Mouse (Mus musculus): ENCODE measurements around the gene Gsta3.
"Not testable (repeated sequence)": the region's sequence is repeated elsewhere in the genome, so short reads cannot be mapped to it uniquely, and the experiment has no call there.

Gsta3 gene

DNA sequence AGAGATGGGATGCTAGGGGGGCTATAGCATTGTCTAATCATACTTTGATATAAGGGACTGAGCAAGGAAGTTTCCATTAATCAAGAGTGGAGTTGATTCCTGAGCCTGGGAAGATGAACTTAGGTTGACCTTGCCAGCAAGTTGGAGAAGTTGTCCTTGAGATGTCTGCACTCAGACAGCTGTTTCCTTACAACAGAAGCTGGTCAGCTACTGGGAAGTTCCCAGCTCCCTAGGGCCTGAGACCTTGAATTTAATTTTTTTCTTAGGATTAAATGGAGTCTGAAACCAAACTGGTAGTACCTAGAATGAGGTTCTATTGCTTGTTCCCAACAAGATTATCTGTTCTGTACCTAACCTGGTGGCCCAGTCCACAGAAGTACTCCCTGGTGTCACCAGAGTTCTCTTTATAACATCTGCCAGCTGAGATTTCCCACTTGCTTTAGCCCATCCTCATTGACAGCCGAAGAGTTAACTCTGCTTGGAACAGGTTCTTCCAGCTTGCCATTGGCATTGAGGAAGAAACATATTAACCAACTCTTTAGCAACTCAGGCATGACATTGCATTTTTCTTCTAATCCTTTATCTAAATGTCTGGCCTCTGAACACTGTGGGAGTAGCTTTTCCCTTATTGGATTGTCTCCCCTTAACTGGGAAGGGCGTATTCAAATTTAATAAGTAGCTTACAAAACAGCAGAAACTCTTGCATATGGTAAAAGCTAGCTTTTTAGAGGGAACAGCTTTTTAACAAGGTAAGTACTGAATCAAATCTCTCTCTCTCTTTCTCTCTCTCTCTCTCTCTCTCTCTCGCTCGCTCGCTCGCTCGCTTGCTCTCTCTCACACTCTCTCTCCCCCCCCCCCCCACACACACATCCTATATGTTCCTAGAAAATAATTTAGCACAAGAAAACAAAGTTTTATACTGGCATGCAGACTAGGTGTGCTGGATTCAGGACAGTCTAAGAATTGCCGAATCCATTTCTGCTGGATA, at the start of gene Gsta3:
Gene Gsta3 (plus strand): TSS at position 679 of the 988 bp plus-strand sequence.
- peak; percentile 46 for DNase-seq (ENCODE audit: low read depth)

GRCm38 (mm10) chr1:21206241-21206640, 34.1 kb upstream of the Gsta3 start:
- no peak for DNase-seq (ENCODE audit: low read depth)

DNA sequence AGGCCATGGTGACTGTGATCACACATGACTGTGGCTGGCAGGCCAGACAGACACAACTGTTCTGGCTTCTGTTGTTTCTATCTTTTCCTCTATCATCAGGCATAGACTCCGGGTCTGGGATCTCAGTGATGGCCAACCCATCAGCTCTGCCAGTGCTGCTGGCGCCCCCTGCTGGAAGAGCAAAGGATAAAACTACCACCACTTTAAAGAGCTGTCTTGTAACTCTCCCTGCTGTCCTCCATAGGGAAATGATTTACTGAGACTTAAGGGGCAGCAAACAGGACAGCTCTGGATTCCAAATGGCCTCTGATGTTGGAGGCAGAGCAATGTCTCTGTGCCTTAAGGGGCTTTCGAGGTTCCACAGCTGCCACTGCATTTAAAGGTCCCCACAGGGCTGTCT, 26.9 kb upstream of the Gsta3 start:
- DNase-seq (ENCODE audit: low read depth) = not testable (repeated sequence)

DNA sequence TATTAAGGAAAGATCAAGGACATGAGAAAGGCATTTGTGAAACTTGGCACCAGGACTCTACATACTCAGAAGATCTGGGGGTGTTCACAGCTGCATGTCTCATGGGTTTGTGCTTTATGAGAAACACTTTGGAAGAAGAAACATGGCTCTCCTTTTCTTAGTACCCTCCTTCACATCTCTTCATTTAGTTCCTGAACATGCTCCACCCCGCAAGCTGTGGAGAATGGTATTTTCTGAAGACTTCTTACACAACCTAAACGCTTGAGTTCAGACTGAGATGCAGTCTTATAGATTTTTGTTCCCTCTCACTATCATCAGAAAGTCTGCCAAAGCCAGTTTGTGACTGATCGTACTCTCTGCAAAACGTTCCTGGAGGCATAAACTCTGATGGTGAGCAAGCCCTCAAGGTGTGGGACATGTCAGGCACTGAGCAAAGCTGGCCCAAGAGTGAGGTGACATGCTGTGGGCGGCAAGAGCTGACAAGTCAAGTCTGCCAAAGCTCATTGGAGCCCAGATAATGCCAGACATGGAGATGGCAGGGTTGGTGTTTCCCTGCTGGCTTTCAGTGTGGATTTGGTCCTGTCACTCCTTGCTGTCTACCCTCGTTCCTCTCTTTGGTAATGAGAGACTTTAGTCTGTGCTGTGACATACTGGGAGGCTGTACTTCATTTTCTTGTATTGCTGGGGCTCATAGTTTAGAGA, 26.2 kb upstream of the Gsta3 start:
- DNase-seq (ENCODE audit: low read depth) = not testable (repeated sequence)

GRCm38 (mm10) chr1:21218489-21218919, 21.9 kb upstream of the Gsta3 start, which contains the start of gene Tmem14a:
TSS of gene Tmem14a (plus strand) at chr1:21218575.
- DNase-seq (ENCODE audit: low read depth) = peak; percentile 85

GRCm38 (mm10) chr1:21227756-21228395, 12.5 kb upstream of the Gsta3 start:
- DNase-seq (ENCODE audit: low read depth) = peak; percentile 12

DNA sequence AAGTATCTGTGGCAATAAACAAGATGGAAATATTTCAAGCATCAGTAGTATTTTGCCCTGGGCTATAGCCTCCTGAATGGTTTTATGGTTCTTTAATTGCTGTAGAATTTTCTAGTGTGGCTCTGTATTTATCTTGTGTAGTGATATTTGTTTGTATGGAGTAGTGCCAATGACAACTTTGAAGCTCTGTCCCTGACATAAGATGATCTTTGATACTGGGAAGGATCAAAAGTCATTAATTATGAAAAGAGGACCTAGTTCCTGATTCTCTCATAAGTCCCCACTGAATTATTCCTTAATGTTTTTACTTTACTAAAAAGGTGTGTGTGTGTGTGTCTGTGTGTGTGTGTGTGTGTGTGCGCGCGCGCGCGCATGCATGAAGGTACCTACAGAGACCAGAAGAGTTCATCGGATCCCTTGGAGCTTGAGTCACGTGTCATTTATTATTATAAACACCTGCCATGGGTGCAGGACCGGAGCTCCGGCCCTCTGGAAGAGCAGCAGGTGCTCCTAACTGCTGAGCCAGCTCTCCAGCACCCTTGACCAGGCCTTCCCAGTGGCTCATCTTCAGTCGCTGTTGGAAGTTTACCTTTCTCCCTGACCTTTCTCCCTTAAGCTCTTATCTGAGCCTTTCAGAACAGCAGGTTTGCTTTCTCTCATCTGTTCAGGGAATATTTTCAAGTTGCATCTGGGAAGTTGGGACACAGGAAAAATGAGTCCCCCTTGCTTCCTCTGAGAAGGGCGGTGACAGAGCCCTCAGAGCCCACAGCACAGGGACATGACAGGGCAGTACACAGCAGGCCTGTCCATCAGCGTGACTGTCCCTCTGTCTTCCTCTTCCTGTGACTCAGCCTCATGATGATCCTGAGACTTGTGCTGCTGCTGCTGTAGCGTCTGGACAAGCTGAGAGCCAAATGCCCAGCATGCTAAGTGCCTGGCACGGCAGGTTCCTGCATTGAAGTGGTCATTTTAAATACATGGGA, 11.4 kb upstream of the Gsta3 start:
- DNase-seq (ENCODE audit: low read depth) = not testable (repeated sequence)

GRCm38 (mm10) chr1:21230376-21230775, 10.0 kb upstream of the Gsta3 start:
- DNase-seq (ENCODE audit: low read depth) = no peak

- no peak for DNase-seq (ENCODE audit: low read depth)
These were observed 8.5 kb upstream of the Gsta3 start for GRCm38 (mm10) chr1:21231744-21232464.

- no peak for DNase-seq (ENCODE audit: low read depth)
These were observed 7.9 kb upstream of the Gsta3 start for GRCm38 (mm10) chr1:21232516-21232915.

- DNase-seq (ENCODE audit: low read depth) = no peak
These were observed 5.0 kb upstream of the Gsta3 start for GRCm38 (mm10) chr1:21235359-21235758.

GRCm38 (mm10) chr1:21241096-21241495, 707 bp downstream of the Gsta3 start:
- no peak for DNase-seq (ENCODE audit: low read depth)

DNA sequence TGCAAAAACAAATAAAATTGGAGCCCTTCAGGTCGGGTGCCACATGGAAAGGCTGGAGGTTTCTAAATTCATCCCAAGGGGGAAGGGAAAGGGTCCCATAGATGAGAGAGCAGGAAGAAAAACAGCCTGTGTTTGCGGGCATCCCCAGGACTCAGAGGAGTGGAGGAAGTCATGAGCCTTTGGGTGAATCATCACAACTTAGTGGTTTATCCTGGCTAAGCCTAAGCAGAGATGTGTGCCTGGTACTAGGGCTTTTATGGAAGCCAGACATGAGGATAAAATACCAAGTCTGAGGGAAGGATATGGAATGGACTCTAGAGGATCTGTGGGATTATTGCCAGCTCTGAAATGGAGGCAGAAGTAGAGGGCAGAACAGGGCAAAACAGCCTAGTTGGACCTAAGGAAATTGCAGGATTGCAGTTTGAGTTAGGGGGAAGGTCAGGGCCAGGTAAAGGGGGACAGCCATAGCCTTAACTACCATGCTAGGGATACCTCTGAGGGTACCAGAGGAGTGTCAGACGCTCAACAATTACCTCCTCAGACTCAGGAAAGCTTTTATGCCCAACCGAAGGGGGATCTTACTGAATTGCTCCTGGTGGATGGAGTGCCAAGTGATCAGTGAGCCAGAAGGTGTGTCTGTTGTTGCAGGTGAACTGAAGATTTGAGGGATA, 4.0 kb downstream of the Gsta3 start:
- peak; percentile 4 for DNase-seq (ENCODE audit: low read depth)

DNA sequence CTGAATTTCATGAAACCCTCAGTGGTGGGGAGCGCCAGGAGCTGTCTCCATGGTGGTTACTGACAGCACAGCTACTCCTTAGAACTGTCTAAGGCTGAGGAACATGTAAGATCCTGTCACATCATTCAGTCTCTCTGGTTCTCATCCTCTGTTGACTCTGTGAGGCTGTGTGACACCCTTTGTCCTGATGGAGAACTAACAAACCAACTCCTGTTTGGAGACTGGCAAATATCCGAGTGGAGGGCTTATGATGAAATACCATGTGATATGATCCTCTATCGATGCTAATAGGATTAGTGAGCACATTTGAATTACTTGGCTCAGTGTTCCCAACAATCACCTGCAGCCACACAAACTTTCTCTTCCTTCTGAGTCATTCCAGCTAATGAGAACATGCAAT, 5.7 kb downstream of the Gsta3 start:
- DNase-seq (ENCODE audit: low read depth) = no peak

DNA sequence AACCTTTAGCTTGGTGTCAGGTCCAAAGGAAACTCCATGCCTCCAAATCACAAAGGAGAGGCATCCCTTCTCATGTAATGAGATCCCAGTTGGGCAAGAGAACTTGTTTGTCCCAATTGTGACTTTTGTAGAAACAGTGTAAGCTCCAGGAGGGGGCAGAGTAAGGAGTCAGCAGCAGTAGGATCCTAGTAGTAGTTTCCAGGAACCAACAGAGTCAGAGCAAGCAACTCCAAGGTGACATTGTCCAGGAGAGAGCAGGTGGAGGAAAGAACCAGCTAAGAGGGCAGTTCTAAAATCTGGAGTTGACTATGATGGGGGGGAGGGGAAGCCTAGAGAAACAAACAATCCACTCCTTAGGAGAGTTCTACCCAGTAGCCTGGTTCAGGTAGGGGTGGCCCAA, 7.5 kb downstream of the Gsta3 start:
- DNase-seq (ENCODE audit: low read depth) = no peak

DNA sequence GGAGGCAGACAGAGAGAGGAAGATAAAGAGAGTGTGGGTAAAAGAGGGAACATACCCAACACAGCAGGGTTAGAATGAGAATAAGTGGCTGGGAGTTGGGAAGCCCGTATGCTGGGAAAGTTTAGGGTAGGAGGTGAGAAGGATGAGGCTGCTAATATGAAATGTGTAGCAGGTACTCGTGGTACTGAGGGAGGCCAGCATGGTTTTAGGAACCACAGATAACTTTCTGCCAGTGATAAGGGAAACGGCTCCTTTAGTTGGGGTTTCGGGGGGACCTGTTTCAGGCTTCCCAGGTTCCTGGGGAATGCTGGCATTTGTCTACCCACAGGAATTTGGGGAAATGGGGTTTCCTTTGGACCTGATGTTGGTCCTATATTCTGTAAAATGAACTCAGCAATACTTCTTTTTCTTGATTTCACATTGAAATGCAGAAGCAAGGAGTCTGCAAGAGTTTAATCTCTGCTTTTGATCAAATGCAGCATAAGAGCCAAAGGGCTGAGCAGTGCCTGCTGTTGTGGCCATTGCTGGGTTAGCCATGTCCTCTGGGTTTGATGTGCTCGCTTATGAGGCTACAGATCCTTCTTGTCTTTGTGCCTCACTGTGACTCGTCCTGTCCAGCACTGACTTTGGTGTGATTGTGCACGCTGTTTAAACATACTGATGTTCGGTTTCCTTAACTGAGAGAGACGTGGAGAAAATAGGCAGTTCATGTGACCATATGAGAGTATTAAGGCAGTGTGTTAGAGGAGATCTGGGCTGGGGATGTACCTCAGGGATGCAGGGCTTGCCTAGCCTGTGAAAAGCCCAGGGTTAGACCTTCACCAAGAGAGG, 8.4 kb downstream of the Gsta3 start:
- no peak for DNase-seq (ENCODE audit: low read depth)

- DNase-seq (ENCODE audit: low read depth) = no peak
These were observed 11.3 kb downstream of the Gsta3 start for GRCm38 (mm10) chr1:21251661-21252060.

GRCm38 (mm10) chr1:21252566-21253302, 12.3 kb downstream of the Gsta3 start:
- no peak for DNase-seq (ENCODE audit: low read depth)

Data from 416B (cell line).